Mouse (Mus musculus) left cerebral cortex, adult 8-10 months (tissue): ENCODE measurements at regions not wholly inside any gene's neighbourhood (a gene's known extent, or its start where the extent isn't known, plus 50 kb on each side); places are given as distances from the start of the nearest gene placed in this dataset.
A peak's percentile ranks its signal among the peaks of the same experiment; 100 is the strongest.
"Not testable (repeated sequence)": the region's sequence is repeated elsewhere in the genome, so short reads cannot be mapped to it uniquely, and the experiment has no call there.

ENCODE experiments used
- DNase-seq, 2 experiments: peaks; one replicate each; pipeline ENCODE4 v3.0.0; 2022; ENCODE audit warnings: low spot score in 2 of 2

- no peak for DNase-seq
These were observed 114.0 kb upstream of the Nxpe4 start for GRCm38 (mm10) chr9:48047846-48048245.

DNA sequence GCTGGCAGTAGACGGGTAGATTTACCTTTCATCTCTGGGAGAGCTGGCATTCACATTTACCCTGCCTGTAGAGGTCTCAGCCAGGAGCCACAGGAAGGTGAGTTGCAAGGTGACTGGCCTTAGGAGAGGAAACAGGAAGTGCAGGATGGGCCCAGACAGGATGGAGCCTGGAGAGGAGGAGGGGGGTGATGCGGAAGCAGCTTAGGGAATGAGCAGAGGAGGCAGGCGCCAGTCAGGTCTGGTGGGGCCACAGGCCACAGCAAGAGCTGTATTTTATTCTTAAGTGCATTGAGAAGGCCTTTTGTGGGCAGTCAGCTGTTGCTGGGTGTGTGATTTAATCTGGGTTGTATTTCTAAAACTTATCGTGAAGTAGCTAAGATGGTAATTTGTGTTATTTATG is 108.2 kb upstream of the Nxpe4 start:
- DNase-seq, result no peak

- no peak for DNase-seq
These were observed 106.6 kb upstream of the Nxpe4 start for GRCm38 (mm10) chr9:48055246-48055645.

DNA sequence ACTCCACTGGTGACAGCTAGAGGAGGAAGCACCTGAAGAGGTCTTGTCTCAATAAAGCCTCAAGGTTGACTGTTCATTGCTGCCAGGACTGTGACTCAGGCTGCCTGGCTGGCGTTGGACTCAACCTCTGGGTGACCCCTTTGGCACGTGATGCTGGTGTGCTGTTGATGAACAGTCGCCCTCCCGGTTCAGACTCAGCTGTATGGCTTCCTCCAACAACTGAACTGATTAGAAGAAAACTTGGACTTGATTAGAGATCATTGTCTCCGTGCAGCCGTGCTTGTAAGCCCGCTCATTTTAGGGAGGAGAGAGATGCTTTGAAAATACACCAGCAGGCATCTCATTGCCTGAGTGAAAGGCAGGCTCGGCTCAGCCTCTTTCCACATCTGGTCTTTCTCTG is 103.2 kb upstream of the Nxpe4 start:
- no peak for DNase-seq

DNA sequence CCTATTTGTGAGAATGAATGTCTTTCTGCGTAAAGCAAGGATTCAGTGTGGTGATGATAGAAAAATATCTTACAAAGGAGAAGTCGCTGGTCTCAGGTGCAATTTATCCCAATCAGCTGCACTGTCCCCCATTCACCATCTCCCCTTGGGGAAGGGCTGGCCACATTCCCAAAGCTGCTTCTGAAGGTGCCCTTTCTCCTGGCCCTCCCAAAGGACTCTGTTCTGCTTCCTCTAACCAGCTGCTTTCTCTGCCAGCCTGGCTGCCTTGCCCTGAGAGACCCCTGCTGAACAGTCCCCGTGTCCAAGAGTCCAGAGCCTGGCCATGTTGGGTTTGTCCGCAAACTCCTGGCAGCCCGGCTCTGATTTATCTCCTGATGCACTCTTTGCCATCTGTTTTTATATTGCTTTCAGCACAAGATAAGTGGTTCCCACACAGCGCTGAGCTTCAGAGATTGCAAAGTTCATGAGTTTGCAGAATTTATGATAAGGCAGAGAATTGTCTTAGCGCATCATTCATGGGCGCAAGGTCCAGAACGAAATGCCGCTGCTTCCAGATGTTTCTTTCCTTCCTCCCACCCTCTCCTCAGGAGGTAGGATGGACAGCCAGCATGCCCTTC is 102.2 kb upstream of the Nxpe4 start:
- no peak for DNase-seq

DNA sequence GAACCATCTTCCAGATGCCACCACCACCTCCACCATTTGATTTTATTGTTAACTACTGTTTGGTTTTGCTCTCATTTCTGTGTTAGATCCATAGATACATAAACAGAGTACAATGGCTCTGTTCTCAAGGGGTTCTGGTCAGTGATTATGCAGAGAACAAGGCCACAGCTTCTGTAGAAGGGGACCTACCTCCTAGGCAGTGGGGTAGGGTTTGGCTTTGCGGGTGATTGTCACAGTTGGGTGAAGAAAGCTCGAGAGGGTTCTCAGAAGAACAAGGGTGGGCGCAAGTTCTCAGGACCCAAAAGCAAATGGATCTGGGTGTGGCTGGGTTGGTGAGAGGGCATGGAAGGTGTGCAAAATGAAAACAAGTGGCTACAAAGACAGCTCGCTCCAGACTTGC is 100.8 kb upstream of the Nxpe4 start:
- no peak for DNase-seq

DNA sequence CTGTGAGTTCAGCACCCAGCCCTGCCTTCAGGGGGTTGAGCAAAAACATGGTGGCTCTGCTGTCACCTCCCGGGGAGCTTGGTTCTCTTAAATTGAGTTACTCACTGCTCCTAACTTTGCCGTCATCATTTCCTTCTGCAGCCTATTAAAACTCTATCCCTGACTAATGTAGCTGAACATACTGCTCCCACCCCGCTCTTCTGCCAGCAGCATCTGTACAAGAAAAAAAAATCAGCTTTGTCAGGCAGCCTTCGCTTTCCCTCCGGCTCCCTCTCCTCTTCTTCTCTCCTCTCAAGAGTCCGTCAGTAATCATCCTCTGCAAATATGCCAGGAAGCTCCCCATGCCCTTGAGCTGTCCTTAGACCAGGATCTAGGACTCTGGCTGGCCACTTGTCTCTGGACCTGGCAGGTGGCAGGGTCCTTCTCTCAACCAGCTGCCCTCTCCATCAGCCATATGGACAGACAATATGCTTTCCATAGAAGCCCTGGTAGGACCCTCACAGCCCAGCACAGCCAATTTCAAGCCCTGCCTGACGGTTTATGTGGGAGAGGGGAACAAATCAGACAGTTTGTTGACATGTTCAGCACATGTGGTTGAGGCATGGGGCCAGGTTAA is 95.0 kb upstream of the Nxpe4 start:
- DNase-seq, result peak in 1 of 2 experiments; percentile 51

DNA sequence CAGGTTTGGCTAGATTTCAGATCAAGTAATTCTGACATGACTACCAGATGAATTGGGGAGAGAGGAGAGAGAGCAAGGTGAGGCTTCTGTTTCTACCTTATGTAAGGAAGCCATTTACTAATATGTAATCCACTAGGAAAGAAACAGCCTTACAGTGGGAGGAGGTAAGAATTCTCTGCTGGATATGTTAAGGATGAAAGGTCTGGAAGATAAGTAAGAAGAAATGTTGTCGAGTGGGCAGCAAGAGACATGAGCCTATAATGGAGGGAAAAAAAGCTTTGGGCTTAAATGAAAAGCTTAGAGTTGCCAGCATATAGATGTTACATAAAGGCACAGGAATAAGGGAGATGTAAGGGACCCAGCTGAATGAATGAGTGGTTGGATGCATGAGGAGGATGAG is 89.2 kb upstream of the Nxpe4 start:
- DNase-seq, result no peak

DNA sequence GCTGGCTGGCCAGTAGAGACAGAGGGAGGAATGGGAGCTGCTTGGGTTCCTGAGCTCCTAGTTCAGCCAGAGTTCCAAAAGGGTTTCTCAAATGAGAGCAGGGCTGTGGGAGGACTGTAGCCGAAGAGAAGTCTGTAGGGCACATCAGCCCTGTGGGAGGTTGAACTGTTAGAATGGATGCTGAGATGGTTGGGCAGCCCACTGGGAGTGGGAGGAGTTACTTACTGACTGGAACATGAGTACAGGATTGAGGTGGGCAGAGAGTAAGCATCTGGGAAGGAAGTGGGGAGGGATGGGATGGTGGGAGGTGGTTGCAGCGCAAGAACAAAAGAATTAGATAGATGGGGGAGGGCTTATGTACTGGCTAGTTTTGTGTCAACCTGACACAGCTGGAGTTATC is 88.7 kb upstream of the Nxpe4 start:
- peak in 1 of 2 experiments; percentile 92 for DNase-seq

- no peak for DNase-seq
These were observed 86.1 kb upstream of the Nxpe4 start for GRCm38 (mm10) chr9:48075661-48076240.

DNA sequence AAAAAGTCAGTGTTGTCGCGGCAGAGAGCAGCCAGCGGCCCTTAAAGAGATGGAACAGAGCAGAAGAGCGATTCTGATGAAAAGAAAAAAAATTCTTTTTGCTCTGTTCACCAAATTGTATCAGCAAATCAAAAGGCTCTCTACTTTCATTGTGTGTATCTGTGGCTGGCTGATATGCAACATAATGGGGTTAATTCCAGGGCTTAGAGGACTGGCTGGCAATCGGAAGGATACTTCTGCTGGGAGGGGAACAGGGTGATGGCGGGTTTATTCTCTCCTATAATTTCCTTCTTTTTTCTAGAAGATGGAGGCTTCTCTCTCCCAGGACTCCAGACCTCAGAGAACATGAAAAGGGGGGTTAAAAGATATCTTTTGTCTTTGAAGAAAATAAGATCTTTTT is 79.4 kb upstream of the Nxpe4 start:
- DNase-seq, result no peak

GRCm38 (mm10) chr9:48084196-48084595 is 77.6 kb upstream of the Nxpe4 start:
- DNase-seq, result not testable (repeated sequence)

- no peak for DNase-seq
These were observed 72.2 kb upstream of the Nxpe4 start for GRCm38 (mm10) chr9:48089661-48090060.

GRCm38 (mm10) chr9:48094756-48095155 is 67.1 kb upstream of the Nxpe4 start:
- no peak for DNase-seq

GRCm38 (mm10) chr9:48099846-48100245 is 62.0 kb upstream of the Nxpe4 start:
- no peak for DNase-seq

- DNase-seq, result peak in 1 of 2 experiments; percentile 19
These were observed 55.2 kb upstream of the Nxpe4 start for GRCm38 (mm10) chr9:48106441-48107167.

GRCm38 (mm10) chr9:48108994-48109619 is 52.7 kb upstream of the Nxpe4 start:
- DNase-seq, result peak; percentile 6 to 42

- DNase-seq, result peak; percentile 5 to 19
These were observed 50.4 kb upstream of the Nxpe4 start for GRCm38 (mm10) chr9:48111316-48111890.
